Mouse (Mus musculus): ENCODE measurements at regions not wholly inside any gene's neighbourhood (a gene's known extent, or its start where the extent isn't known, plus 50 kb on each side); places are given as distances from the start of the nearest gene placed in this dataset.
"Not testable (repeated sequence)": the region's sequence is repeated elsewhere in the genome, so short reads cannot be mapped to it uniquely, and the experiment has no call there.

- not testable (repeated sequence) for H3K27me3 ChIP-seq (replicated peaks); H3K4me1 ChIP-seq; H3K4me2 ChIP-seq; H3K9ac ChIP-seq; ATAC-seq (replicated peaks); H3K36me3 ChIP-seq (replicated peaks); H3K4me3 ChIP-seq; H3K27ac ChIP-seq
- 71% methylated on average over 3 of the region's 3 CpGs for WGBS
- H3K9me3 ChIP-seq = peaks cover 76% of the 10 kb centered on the region
Observed at GRCm38 (mm10) chr4:3065335-3065734, 101.8 kb upstream of the Vmn1r2 start.

GRCm38 (mm10) chr4:3066051-3066736 is 100.9 kb upstream of the Vmn1r2 start:
- Histone ChIP-seq H3K36me3 (replicated peaks) (no peaks in the 10 kb centered on the region), H3K27ac (no peak overlapping the region), H3K9ac (no peak overlapping the region), H3K4me3 (no peak overlapping the region), H3K4me1 (no peaks in the 10 kb centered on the region), H3K4me2 (no peak overlapping the region), H3K27me3 (replicated peaks) (no peaks in the 10 kb centered on the region), H3K9me3 (peaks cover 81% of the 10 kb centered on the region)
- 84% methylated on average over 5 of the region's 5 CpGs for WGBS
- ATAC-seq (replicated peaks) = no peak

DNA sequence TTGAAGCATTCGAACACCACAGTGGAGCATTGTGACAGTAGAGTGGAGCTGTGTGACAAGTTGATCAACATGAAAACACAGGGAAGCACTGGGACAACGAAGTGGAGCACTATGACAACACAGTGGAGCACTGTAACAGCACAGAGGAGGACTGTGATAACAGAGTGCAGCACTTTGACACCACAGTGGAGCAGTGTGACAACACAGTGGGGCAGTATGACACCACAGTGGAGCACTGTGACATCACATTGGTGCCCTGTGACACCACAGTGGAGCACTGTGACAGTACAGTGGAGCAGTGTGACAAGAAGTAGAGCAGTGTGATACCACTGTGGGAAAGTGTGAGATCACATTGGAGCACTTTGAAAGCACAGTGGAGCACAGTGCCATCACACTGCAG is 99.9 kb upstream of the Vmn1r2 start:
- WGBS = 51% methylated on average over 2 of the region's 2 CpGs
- H3K9ac ChIP-seq = no peak overlapping the region
- no peak overlapping the region for H3K4me3 ChIP-seq
- H3K27me3 ChIP-seq (replicated peaks) = no peaks in the 10 kb centered on the region
- no peak overlapping the region for H3K27ac ChIP-seq
- no peaks in the 10 kb centered on the region for H3K4me1 ChIP-seq
- no peak overlapping the region for H3K4me2 ChIP-seq
- 0 out of 2 replicates have a peak, but pooled peaks have one; percentile 2 for ATAC-seq (replicated peaks)
- peaks cover 81% of the 10 kb centered on the region for H3K9me3 ChIP-seq
- no peaks in the 10 kb centered on the region for H3K36me3 ChIP-seq (replicated peaks)

DNA sequence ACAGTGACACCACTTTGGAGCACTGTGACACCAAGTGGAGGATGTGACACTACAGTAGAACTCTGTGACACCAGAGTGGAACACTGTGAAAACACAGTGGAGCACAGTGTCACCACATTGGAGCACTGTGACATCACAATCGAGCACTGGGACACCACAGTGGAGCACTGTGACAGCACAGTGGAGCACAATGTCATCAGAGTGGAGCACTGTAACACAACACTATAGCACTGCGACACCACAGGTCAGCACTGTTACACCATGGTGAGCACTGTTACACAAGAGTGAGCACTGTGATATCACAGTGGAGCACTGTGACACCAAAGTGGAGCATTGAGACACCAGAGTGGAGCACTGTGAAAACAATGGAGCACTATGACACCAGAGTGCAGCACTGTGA is 99.5 kb upstream of the Vmn1r2 start:
- Histone ChIP-seq H3K9me3 (peaks cover 81% of the 10 kb centered on the region), H3K27me3 (replicated peaks) (no peaks in the 10 kb centered on the region), H3K4me1 (no peaks in the 10 kb centered on the region), H3K27ac (no peak overlapping the region), H3K4me3 (no peak overlapping the region), H3K4me2 (no peak overlapping the region), H3K36me3 (replicated peaks) (no peaks in the 10 kb centered on the region), H3K9ac (no peak overlapping the region)
- ATAC-seq (replicated peaks) = peak; percentile 57
- WGBS = 36% methylated on average over 2 of the region's 2 CpGs

- Histone ChIP-seq H3K4me1 (no peaks in the 10 kb centered on the region), H3K9me3 (peaks cover 72% of the 10 kb centered on the region), H3K27ac (no peak overlapping the region), H3K4me2 (no peak overlapping the region), H3K9ac (no peak overlapping the region), H3K36me3 (replicated peaks) (no peaks in the 10 kb centered on the region), H3K4me3 (no peak overlapping the region), H3K27me3 (replicated peaks) (no peaks in the 10 kb centered on the region)
- WGBS = 83% methylated on average over 6 of the region's 6 CpGs
- peak; percentile 44 for ATAC-seq (replicated peaks)
Observed at GRCm38 (mm10) chr4:3068306-3069223, 98.6 kb upstream of the Vmn1r2 start.

GRCm38 (mm10) chr4:3069341-3069740 is 97.8 kb upstream of the Vmn1r2 start:
- Histone ChIP-seq H3K4me1 (no peaks in the 10 kb centered on the region), H3K4me2 (no peak overlapping the region), H3K27ac (no peak overlapping the region), H3K9me3 (peaks cover 65% of the 10 kb centered on the region), H3K36me3 (replicated peaks) (no peaks in the 10 kb centered on the region), H3K9ac (no peak overlapping the region), H3K4me3 (no peak overlapping the region), H3K27me3 (replicated peaks) (no peaks in the 10 kb centered on the region)
- no peak for ATAC-seq (replicated peaks)
- WGBS = 56% methylated on average over 1 of the region's 1 CpGs

- H3K27me3 ChIP-seq (replicated peaks); H3K4me1 ChIP-seq; ATAC-seq (replicated peaks); H3K4me2 ChIP-seq; H3K36me3 ChIP-seq (replicated peaks); H3K4me3 ChIP-seq; H3K27ac ChIP-seq; H3K9ac ChIP-seq: not testable (repeated sequence)
- 74% methylated on average over 6 of the region's 6 CpGs for WGBS
- peaks cover 57% of the 10 kb centered on the region for H3K9me3 ChIP-seq
Observed at GRCm38 (mm10) chr4:3071326-3071725, 95.8 kb upstream of the Vmn1r2 start.

- Histone ChIP-seq H3K4me1 (no peaks in the 10 kb centered on the region), H3K27me3 (replicated peaks) (no peaks in the 10 kb centered on the region), H3K36me3 (replicated peaks) (no peaks in the 10 kb centered on the region), H3K27ac (no peak overlapping the region), H3K9me3 (peaks cover 59% of the 10 kb centered on the region), H3K4me3 (no peak overlapping the region), H3K9ac (no peak overlapping the region), H3K4me2 (no peak overlapping the region)
- ATAC-seq (replicated peaks) = no peak
- 91% methylated on average over 1 of the region's 1 CpGs for WGBS
Observed at GRCm38 (mm10) chr4:3079901-3080300, 87.2 kb upstream of the Vmn1r2 start.

DNA sequence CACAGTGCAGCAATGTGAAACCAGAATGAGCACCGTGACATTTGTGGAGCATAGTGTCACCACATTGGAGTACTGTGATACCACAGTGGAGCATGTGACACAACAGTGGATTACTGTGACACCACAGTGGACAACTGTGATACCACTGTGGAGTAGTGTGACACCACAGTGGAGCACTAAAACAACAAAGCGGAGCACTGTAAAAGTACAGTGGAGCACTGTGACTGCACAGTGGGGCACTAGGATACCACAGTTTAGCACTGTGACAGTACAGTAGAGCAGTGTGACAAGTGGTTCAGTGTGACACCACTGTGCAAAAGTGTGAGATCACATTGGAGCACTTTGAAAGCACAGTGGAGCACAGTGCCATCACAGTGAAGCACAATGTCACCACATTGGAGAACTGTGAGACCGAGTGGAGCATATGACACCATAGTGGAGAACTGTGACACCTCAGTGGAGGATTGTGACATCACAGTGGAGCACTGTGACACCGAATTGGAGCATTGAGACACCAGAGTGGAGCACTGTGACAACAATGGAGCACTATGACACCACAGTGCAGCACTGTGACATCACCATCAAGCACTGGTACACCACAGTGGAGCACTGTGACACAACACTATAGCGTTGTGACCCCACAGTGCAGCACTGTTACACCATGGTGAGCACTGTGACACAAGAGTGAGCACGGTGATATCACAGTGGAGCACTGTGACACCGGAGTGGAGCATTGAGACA is 86.6 kb upstream of the Vmn1r2 start:
- no peak overlapping the region for H3K4me2 ChIP-seq
- ATAC-seq (replicated peaks) = peak; percentile 46
- no peak overlapping the region for H3K27ac ChIP-seq
- H3K27me3 ChIP-seq (replicated peaks) = no peaks in the 10 kb centered on the region
- H3K36me3 ChIP-seq (replicated peaks) = no peaks in the 10 kb centered on the region
- 63% methylated on average over 7 of the region's 7 CpGs for WGBS
- no peak overlapping the region for H3K4me3 ChIP-seq
- no peaks in the 10 kb centered on the region for H3K4me1 ChIP-seq
- H3K9ac ChIP-seq = no peak overlapping the region
- peaks cover 62% of the 10 kb centered on the region for H3K9me3 ChIP-seq

GRCm38 (mm10) chr4:3081148-3081952 is 85.8 kb upstream of the Vmn1r2 start:
- WGBS = 63% methylated on average over 6 of the region's 6 CpGs
- H3K4me2 ChIP-seq = no peak overlapping the region
- H3K36me3 ChIP-seq (replicated peaks) = no peaks in the 10 kb centered on the region
- H3K4me1 ChIP-seq = no peaks in the 10 kb centered on the region
- no peak overlapping the region for H3K27ac ChIP-seq
- no peak overlapping the region for H3K9ac ChIP-seq
- H3K9me3 ChIP-seq = peaks cover 68% of the 10 kb centered on the region
- peak; percentile 32; the same call in 1 of the 2 replicates for ATAC-seq (replicated peaks)
- H3K4me3 ChIP-seq = no peak overlapping the region
- H3K27me3 ChIP-seq (replicated peaks) = no peaks in the 10 kb centered on the region

GRCm38 (mm10) chr4:3081953-3082950 is 84.9 kb upstream of the Vmn1r2 start:
- Histone ChIP-seq H3K4me2 (no peak overlapping the region), H3K27me3 (replicated peaks) (no peaks in the 10 kb centered on the region), H3K4me3 (no peak overlapping the region), H3K4me1 (no peaks in the 10 kb centered on the region), H3K36me3 (replicated peaks) (no peaks in the 10 kb centered on the region), H3K27ac (no peak overlapping the region), H3K9ac (no peak overlapping the region), H3K9me3 (peaks cover 68% of the 10 kb centered on the region)
- 79% methylated on average over 3 of the region's 3 CpGs for WGBS
- ATAC-seq (replicated peaks) = 0 out of 2 replicates have a peak, but pooled peaks have one; percentile 6

Data from midbrain, embryonic 15.5 days (tissue).